Mouse (Mus musculus) midbrain, embryonic 11.5 days (tissue): ENCODE measurements at regions not wholly inside any gene's neighbourhood (a gene's known extent, or its start where the extent isn't known, plus 50 kb on each side); places are given as distances from the start of the nearest gene placed in this dataset.

Experiments
- ATAC-seq: fragments of 200-750 bp; cut with Nextera tagmentation; 2 replicates; pipeline ENCODE4 v1.8.0; 2017; ENCODE audit warnings: moderate TSS enrichment, moderate library complexity; ENCODE audit not compliant: low FRiP score
- DNase-seq: peaks from one replicate; pipeline ENCODE4 v3.0.0; 2015; ENCODE audit warnings: low spot score; ENCODE audit errors: missing footprints
- H3K27ac ChIP-seq: fragments of 300-500 bp; sonication (generic); 2 replicates; pipeline ENCODE4 v1.5.1; 2014; ENCODE audit warnings: low read depth, low read length
- H3K27me3 ChIP-seq: fragments of 300-500 bp; sonication (generic); 2 replicates; pipeline ENCODE4 v1.6.1; 2014; ENCODE audit warnings: mild to moderate bottlenecking, low read length, moderate library complexity, mixed read lengths; ENCODE audit not compliant: control insufficient read depth, insufficient read depth
- H3K36me3 ChIP-seq: fragments of 300-500 bp; sonication (generic); 2 replicates; pipeline ENCODE4 v1.6.1; 2014; ENCODE audit warnings: mild to moderate bottlenecking, low read length, moderate library complexity, mixed read lengths; ENCODE audit not compliant: control insufficient read depth, insufficient read depth
- H3K4me1 ChIP-seq: fragments of 300-500 bp; sonication (generic); 2 replicates; pipeline ENCODE4 v1.6.1; 2014; ENCODE audit warnings: low read length; ENCODE audit not compliant: control insufficient read depth, insufficient read depth
- H3K4me2 ChIP-seq: fragments of 300-500 bp; sonication (generic); 2 replicates; pipeline ENCODE4 v1.6.1; 2014; ENCODE audit warnings: mild to moderate bottlenecking, moderate library complexity
- H3K4me3 ChIP-seq: fragments of 300-500 bp; sonication (generic); 2 replicates; pipeline ENCODE4 v1.5.1; 2014; ENCODE audit warnings: low read depth, low read length
- H3K9ac ChIP-seq: fragments of 300-500 bp; sonication (generic); 2 replicates; pipeline ENCODE4 v1.6.1; 2014; ENCODE audit warnings: low read length
- H3K9me3 ChIP-seq: fragments of 300-500 bp; sonication (generic); 2 replicates; pipeline ENCODE4 v1.6.1; 2016; ENCODE audit warnings: low read length; ENCODE audit not compliant: control insufficient read depth
- WGBS: fragments of 180-500 bp; shearing (Covaris S2); extraction: QIAGEN DNeasy Blood & Tissue Kit; methylation state at CpG from one replicate; pipeline ENCODE4 v1.1.7; 2014; 5-methylcytosine and 5-hydroxymethylcytosine counted together

DNA sequence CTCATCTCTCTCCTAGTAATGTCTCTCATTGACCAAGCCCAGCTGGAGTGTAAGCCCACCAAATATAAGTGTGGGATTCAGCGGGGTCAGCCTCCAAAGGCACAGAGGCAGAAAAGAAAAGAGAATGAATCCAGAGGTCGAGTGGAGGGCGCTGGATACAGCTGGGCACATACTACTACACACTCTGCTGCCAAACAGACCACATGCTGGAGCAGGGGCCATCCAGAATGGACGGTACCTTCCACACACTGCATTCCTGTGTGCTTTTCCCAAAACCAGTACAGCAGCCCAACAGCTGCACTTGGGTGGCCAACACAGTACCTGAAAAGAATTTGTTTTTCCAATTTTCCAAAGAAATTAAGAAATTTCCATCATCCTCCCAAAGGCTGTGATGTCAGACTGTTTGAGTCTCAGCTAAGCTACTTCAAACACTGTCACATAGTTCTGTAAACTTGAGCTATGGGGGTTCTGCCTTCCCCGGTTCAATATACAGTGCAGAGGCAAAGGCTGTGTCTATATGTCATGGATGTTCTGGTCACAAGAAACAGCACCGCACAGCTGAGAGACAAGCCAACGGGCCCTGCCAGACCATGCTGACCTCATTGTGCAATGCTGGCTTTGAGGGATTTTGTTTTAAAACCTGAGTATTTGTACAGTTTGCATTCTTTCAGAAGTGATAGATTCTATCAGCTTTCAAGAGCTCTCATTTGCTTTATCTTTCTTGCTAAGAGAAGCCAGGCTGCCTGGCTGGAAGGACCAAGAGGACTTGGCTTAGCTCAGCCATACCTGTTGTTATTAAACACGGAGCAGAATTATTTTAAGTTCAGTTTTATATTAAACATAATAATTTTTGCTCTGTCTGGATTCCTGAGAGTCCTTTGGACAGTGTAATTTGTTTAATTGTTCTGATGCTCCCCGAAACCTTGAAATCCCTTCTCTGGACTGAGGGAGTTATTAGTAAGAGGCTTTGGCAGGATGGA, 200.3 kb upstream of the Myocd start:
- Histone ChIP-seq H3K36me3 (no peaks in the 10 kb centered on the region), H3K4me3 (no peak overlapping the region), H3K27me3 (no peaks in the 10 kb centered on the region), H3K9me3 (no peaks in the 10 kb centered on the region), H3K4me1 (no peaks in the 10 kb centered on the region), H3K9ac (no peak overlapping the region), H3K27ac (no peak overlapping the region), H3K4me2 (no peak overlapping the region)
- DNase-seq (no peak), ATAC-seq (no peak)
- WGBS = 84% methylated on average over 9 of the region's 9 CpGs

- DNase-seq = no peak
- Histone ChIP-seq H3K27me3 (no peaks in the 10 kb centered on the region), H3K4me3 (no peak overlapping the region), H3K4me1 (no peaks in the 10 kb centered on the region), H3K9ac (no peak overlapping the region), H3K27ac (no peak overlapping the region), H3K36me3 (no peaks in the 10 kb centered on the region), H3K9me3 (no peaks in the 10 kb centered on the region), H3K4me2 (no peak overlapping the region)
- 76% methylated on average over 4 of the region's 4 CpGs for WGBS
- ATAC-seq = no peak
Measured at GRCm38 (mm10) chr11:65461044-65461443, 191.3 kb upstream of the Myocd start.

- Histone ChIP-seq H3K9ac (no peak overlapping the region), H3K9me3 (no peaks in the 10 kb centered on the region), H3K4me3 (no peak overlapping the region), H3K4me1 (no peaks in the 10 kb centered on the region), H3K36me3 (no peaks in the 10 kb centered on the region), H3K27me3 (no peaks in the 10 kb centered on the region), H3K27ac (no peak overlapping the region), H3K4me2 (no peak overlapping the region)
- ATAC-seq = no peak
- no peak for DNase-seq
- 91% methylated on average over 3 of the region's 3 CpGs for whole genome bisulfite sequencing
Measured at GRCm38 (mm10) chr11:65448436-65448835, 178.6 kb upstream of the Myocd start.

DNA sequence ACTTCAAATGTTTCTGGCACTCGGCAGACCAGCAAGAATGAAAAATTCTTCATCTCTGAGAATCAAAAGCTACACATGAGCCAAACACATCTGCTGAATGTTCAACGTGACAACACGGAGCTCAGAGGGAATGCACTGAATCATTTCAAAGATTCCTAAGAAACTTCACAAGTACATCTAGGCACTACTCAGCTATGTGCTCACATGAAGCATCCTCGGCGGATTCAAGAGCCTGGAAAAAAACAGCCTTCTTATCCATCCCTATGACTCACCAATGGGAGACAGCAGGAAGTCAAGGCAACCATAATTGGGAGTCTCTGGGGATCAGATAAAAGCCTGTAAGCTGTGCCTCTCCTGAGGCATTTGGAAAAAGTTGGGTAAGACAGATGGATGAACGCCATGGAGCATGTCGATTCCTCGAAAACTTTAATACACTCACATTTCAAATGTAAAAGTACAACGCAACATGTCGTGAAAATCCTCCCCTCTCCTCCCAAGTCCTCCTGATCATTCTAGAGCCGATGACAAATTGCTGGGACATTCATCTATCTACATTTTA, 173.8 kb upstream of the Myocd start:
- DNase-seq = no peak
- Histone ChIP-seq H3K9ac (no peak overlapping the region), H3K27me3 (no peaks in the 10 kb centered on the region), H3K27ac (no peak overlapping the region), H3K36me3 (no peaks in the 10 kb centered on the region), H3K4me3 (no peak overlapping the region), H3K4me1 (no peaks in the 10 kb centered on the region), H3K9me3 (no peaks in the 10 kb centered on the region), H3K4me2 (no peak overlapping the region)
- ATAC-seq = no peak
- WGBS = 90% methylated on average over 11 of the region's 11 CpGs

DNA sequence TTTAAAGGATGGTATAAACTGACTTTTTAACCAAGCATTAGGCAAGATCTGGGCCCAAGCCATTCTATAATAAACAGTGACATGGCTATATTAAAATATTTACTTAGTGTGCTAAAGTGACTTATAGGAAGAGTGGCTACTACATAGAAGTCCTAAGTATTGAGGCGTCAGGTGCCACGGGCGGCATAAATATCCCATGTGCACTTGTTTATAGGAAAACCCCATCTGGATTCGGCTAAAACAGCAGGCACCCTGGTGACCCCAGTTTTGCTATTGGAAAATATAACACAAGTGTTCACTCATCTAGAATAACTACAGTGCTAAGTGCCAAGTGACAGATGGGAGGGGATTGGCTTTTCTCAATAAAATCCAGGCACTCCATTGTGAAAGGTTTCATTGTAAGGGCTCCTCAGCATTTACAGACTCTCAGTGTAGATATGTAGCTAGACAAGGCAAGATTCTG, 165.9 kb upstream of the Myocd start:
- Histone ChIP-seq H3K4me3 (no peak overlapping the region), H3K4me1 (no peaks in the 10 kb centered on the region), H3K9me3 (no peaks in the 10 kb centered on the region), H3K27ac (no peak overlapping the region), H3K27me3 (no peaks in the 10 kb centered on the region), H3K36me3 (no peaks in the 10 kb centered on the region), H3K4me2 (no peak overlapping the region), H3K9ac (no peak overlapping the region)
- no peak for DNase-seq
- ATAC-seq = no peak
- 84% methylated on average over 4 of the region's 4 CpGs for WGBS

- ATAC-seq (no peak), DNase-seq (no peak)
- H3K4me1 ChIP-seq = no peaks in the 10 kb centered on the region
- no peak overlapping the region for H3K4me3 ChIP-seq
- H3K27ac ChIP-seq = no peak overlapping the region
- H3K36me3 ChIP-seq = no peaks in the 10 kb centered on the region
- no peak overlapping the region for H3K9ac ChIP-seq
- H3K9me3 ChIP-seq = no peaks in the 10 kb centered on the region
- no peaks in the 10 kb centered on the region for H3K27me3 ChIP-seq
- H3K4me2 ChIP-seq = no peak overlapping the region
- WGBS = 44% methylated on average over 1 of the region's 1 CpGs
Measured at GRCm38 (mm10) chr11:65421889-65422288, 152.1 kb upstream of the Myocd start.

- H3K4me3 ChIP-seq = no peak overlapping the region
- H3K27ac ChIP-seq = no peak overlapping the region
- no peaks in the 10 kb centered on the region for H3K9me3 ChIP-seq
- no peaks in the 10 kb centered on the region for H3K36me3 ChIP-seq
- H3K9ac ChIP-seq = no peak overlapping the region
- peaks cover 9% of the 10 kb centered on the region for H3K4me1 ChIP-seq
- no peak for ATAC-seq
- DNase-seq = peak; percentile 74
- H3K4me2 ChIP-seq = no peak overlapping the region
- H3K27me3 ChIP-seq = no peaks in the 10 kb centered on the region
- WGBS = 52% methylated on average over 1 of the region's 1 CpGs
Measured at GRCm38 (mm10) chr11:65408621-65409020, 138.8 kb upstream of the Myocd start.

GRCm38 (mm10) chr11:65402460-65403154, 132.8 kb upstream of the Myocd start:
- Histone ChIP-seq H3K4me1 (0 out of 2 replicates have a peak, but pooled peaks cover 2% of the 10 kb centered on the region), H3K9me3 (no peaks in the 10 kb centered on the region), H3K4me2 (no peak overlapping the region), H3K4me3 (no peak overlapping the region), H3K36me3 (no peaks in the 10 kb centered on the region), H3K27me3 (no peaks in the 10 kb centered on the region), H3K9ac (no peak overlapping the region), H3K27ac (no peak overlapping the region)
- ATAC-seq = no peak
- no peak for DNase-seq
- WGBS = 81% methylated on average over 12 of the region's 12 CpGs

- Histone ChIP-seq H3K27ac (no peak overlapping the region), H3K36me3 (no peaks in the 10 kb centered on the region), H3K4me3 (no peak overlapping the region), H3K4me1 (no peaks in the 10 kb centered on the region), H3K9me3 (no peaks in the 10 kb centered on the region), H3K9ac (no peak overlapping the region), H3K4me2 (no peak overlapping the region), H3K27me3 (no peaks in the 10 kb centered on the region)
- WGBS = 85% methylated on average over 3 of the region's 3 CpGs
- ATAC-seq (no peak), DNase-seq (no peak)
Measured at GRCm38 (mm10) chr11:65389238-65389637, 119.4 kb upstream of the Myocd start.
